In genomic region chr6:48227431-48227830, GRCm38 (mm10) we compare ENCODE assay signal across 10 mouse cellular contexts.
A peak's percentile ranks its signal among the peaks of the same experiment; 100 is the strongest.
DNase-seq lines count a peak whose midpoint lies in the region; ATAC-seq lines count a peak whose summit lies in the region.
"Had no signal": no experiment of that assay in that cellular context is flagged by ENCODE, and none has a peak within 500 bp of the region (broad histone marks: within the 10 kb centered on the region; RNA-seq: fewer than 3 reads in every experiment).

No protein-coding gene starts in this region.

- peak; percentile 28 for DNase-seq in adrenal gland, postnatal 10 days
- DNase-seq in adrenal gland, postnatal 4 days (ENCODE audit: low spot score in 2 of 2) = no peak
- DNase-seq in liver = peak; percentile 4
- DNase-seq in liver, embryonic 11.5 days (ENCODE audit: low spot score) = no peak
- peak; percentile 21 to 25 for DNase-seq in heart, postnatal 36 days
- peak; percentile 13 for DNase-seq in ovary, postnatal 14 days (ENCODE audit: low spot score)
- no peak for DNase-seq in left cerebral cortex, adult 11 months (ENCODE audit: low spot score)
- DNase-seq: B cell, adult 2 months had no signal

- no peak for ATAC-seq in liver, embryonic 11.5 days (replicated peaks; ENCODE audit: low FRiP score)
- ATAC-seq in erythroid progenitor cell, adult 5-6 weeks (replicated peaks; ENCODE audit: low FRiP score, poor library complexity, severe bottlenecking) = no peak
- ATAC-seq: hindbrain, embryonic 16.5 days had no signal

- WGBS in liver, embryonic 11.5 days = 61% methylated on average over 9 of the region's 9 CpGs

- no peaks in the 10 kb centered on the region for H3K9me3 ChIP-seq in liver, embryonic 11.5 days (ENCODE audit: control insufficient read depth, low read length)

- no peak overlapping the region for H3K4me2 ChIP-seq in liver, embryonic 11.5 days

- H3K4me1 ChIP-seq in liver, embryonic 11.5 days (replicated peaks; ENCODE audit: control insufficient read depth, insufficient read depth, low read length) = no peaks in the 10 kb centered on the region

- intact Hi-C loops in heart, postnatal 36 days (cut with DNase I) = loop anchor here (1.0 kb wide), 1 partner anchor 15 kb away; no protein-coding TSS in a partner anchor

- no peaks in the 10 kb centered on the region for H3K27me3 ChIP-seq in liver, embryonic 11.5 days (replicated peaks; ENCODE audit: control insufficient read depth, insufficient read depth, low read length)

- H3K9ac ChIP-seq in liver, embryonic 11.5 days (ENCODE audit: low read depth, low read length) = no peak overlapping the region

- no peak overlapping the region for H3K27ac ChIP-seq in liver, embryonic 11.5 days (ENCODE audit: low read depth, low read length)

- H3K4me3 ChIP-seq in liver, embryonic 11.5 days (ENCODE audit: low read depth, low read length) = no peak overlapping the region

- no peaks in the 10 kb centered on the region for H3K36me3 ChIP-seq in liver, embryonic 11.5 days (ENCODE audit: control insufficient read depth, insufficient read depth, low read length)

Comparison
In these comparisons a context has a peak if more than half of its experiments do, and no peak if none do; other contexts are left out.
1. DNase-seq: peak in adrenal gland, postnatal 10 days (single experiment), liver (single experiment), heart, postnatal 36 days (2 of 2) and ovary, postnatal 14 days (single experiment); none in adrenal gland, postnatal 4 days (0 of 2), liver, embryonic 11.5 days (single experiment) and left cerebral cortex, adult 11 months (single experiment).